Mouse (Mus musculus): ENCODE results near the gene Plekha6.

DNA sequence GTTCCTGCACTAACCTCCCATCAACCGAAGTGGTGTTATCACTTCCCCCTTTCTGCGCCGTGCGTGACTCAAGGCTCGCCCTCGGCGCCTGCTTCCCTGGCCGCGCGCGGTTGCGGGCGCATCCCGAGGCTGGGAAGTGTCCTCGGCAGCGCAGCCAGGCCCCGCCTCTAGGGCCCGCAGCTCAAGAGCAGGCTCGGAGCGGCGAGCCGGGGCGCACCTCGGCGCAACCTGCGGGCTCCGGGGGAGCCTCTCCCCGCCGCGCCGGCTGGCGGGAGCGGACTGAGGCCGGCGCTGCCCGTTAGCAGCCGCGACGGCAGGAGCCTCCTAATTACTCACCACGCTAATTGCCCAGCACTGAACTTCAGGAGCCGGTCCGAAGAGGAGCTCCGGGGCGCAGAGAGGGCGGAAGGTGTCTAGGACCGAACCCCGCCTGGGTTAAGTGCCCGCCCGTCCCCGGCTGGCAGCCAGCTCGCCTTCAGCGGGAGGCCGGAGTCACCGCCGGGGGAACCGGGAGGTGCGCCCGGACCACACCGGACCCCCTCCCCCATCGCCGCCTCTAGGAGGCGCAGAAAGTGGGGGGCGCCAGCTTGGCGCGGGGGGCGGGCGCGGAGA lies at the start of gene Plekha6:
- TF ChIP-seq CTCF (IDR thresholded peaks at IDR 0.05; ENCODE audit: low read depth) = no peak
- no peak for TF ChIP-seq EP300 (IDR thresholded peaks at IDR 0.05; ENCODE audit: low read depth)
